Mouse (Mus musculus): ENCODE measurements at regions not wholly inside any gene's neighbourhood (a gene's known extent, or its start where the extent isn't known, plus 50 kb on each side); places are given as distances from the start of the nearest gene placed in this dataset.

DNA sequence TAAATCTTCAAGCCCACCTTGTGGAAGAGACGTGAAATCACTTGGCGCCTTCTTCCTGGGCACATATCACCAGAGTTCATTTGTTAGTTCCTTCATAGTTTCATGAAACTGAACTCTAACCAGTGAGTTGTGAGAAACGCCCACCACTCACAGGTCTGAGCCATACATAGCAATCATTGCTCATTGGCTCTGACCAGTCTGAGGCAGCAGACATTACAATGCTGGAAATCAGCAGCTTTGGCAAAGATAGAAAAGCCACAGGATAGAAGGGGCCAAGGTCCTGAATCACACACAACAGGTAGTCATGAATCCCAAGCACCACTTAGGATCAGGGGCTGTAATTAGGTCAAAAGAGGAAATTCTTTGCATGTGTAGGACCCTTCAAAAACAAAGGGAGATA lies 85.9 kb downstream of the Kctd12 start:
- 90% methylated on average over 3 of the region's 3 CpGs for WGBS
- TF ChIP-seq POLR2A (IDR thresholded peaks at IDR 0.05; ENCODE audit: borderline replicate concordance, insufficient read depth, low read length), result no peak
- TF ChIP-seq CTCF (IDR thresholded peaks at IDR 0.05; ENCODE audit: borderline replicate concordance, insufficient read depth, low read depth, low read length), result no peak
- no peak for DNase-seq
- no peaks in the 10 kb centered on the region; the same call in 1 of the 2 replicates for H3K4me1 ChIP-seq (ENCODE audit: control insufficient read depth, insufficient read depth, low read length)
- H3K27ac ChIP-seq (ENCODE audit: insufficient read depth, low read length), result no peak overlapping the region
- H3K4me3 ChIP-seq (replicated peaks; ENCODE audit: insufficient read depth, low read depth, low read length), result no peak overlapping the region
- H3K27me3 ChIP-seq (ENCODE audit: control insufficient read depth, insufficient read depth, low read length), result no peaks in the 10 kb centered on the region

DNA sequence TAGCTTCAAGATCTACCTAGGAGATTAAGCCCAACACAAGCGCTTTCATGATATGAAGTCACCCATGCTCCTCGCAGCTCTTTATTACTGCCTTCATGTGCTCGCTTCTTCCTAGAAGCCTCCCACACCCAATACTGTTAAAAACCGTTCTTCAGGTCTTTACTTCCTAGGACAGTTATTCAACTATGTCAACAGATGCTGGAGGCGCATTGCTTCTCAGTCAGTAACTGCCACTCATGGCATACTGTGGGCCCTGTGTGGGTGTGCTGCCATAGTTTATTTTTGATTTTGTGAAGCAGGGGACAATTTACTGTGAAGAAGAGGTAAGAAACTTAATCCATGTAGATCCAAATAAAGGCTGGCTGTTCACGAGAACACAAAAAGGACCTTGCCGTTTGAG lies 89.2 kb downstream of the Kctd12 start:
- TF ChIP-seq CTCF (IDR thresholded peaks at IDR 0.05; ENCODE audit: borderline replicate concordance, insufficient read depth, low read depth, low read length) (no peak), POLR2A (IDR thresholded peaks at IDR 0.05; ENCODE audit: borderline replicate concordance, insufficient read depth, low read length) (no peak)
- 67% methylated on average over 7 of the region's 7 CpGs for WGBS

DNA sequence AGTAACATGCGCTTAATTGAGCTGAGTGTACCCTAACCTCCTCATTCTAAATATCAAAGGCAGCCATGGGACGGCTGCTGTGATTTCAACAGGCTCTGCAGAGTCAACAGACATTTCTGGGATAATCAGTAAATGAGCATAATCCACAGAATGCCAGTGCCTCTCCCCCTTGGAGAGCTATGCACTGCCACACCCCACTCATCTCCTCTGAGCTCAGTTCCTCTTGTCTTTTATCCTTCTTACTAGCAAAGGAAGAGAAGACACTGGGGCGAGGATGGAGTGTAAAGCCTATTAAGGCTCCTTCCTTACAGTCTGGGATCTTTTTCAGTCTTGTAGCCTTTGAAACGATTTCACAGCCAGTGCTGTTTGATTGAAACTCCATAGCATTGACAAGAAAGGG lies 90.9 kb downstream of the Kctd12 start:
- 72% methylated on average over 4 of the region's 4 CpGs for WGBS
- TF ChIP-seq POLR2A (IDR thresholded peaks at IDR 0.05; ENCODE audit: borderline replicate concordance, insufficient read depth, low read length), result no peak
- no peak for TF ChIP-seq CTCF (IDR thresholded peaks at IDR 0.05; ENCODE audit: borderline replicate concordance, insufficient read depth, low read depth, low read length)
- no peak for DNase-seq
- H3K4me1 ChIP-seq (ENCODE audit: control insufficient read depth, insufficient read depth, low read length), result no peaks in the 10 kb centered on the region
- H3K27ac ChIP-seq (ENCODE audit: insufficient read depth, low read length), result no peak overlapping the region
- H3K27me3 ChIP-seq (ENCODE audit: control insufficient read depth, insufficient read depth, low read length), result no peaks in the 10 kb centered on the region
- no peak overlapping the region for H3K4me3 ChIP-seq (replicated peaks; ENCODE audit: insufficient read depth, low read depth, low read length)

More for the DNA sequence above, 89.2 kb downstream of the Kctd12 start:
- Histone ChIP-seq H3K4me3 (replicated peaks; ENCODE audit: insufficient read depth, low read depth, low read length) (no peak overlapping the region), H3K27ac (ENCODE audit: insufficient read depth, low read length) (no peak overlapping the region), H3K4me1 (ENCODE audit: control insufficient read depth, insufficient read depth, low read length) (no peaks in the 10 kb centered on the region), H3K27me3 (ENCODE audit: control insufficient read depth, insufficient read depth, low read length) (no peaks in the 10 kb centered on the region)
- no peak for DNase-seq

DNA sequence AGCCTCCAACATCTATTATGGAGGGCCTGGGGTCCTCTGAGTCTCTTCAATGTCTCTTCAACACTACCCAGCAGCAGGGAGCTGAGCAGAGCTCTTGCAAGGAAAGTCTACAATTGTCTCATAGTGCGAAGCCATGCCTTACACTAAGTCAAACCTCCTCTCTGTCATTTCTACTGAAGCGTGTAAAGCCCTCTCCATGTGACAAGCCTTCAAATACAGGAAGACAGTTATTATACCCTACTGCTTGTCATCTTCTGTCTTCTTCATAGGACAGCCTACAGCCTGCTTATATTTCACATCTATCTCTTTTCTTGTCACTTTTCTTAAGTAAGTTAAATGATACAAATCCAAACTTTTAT lies 97.2 kb downstream of the Kctd12 start:
- 75% methylated on average over 2 of the region's 2 CpGs for WGBS
- Histone ChIP-seq H3K4me1 (ENCODE audit: control insufficient read depth, insufficient read depth, low read length) (no peaks in the 10 kb centered on the region), H3K4me3 (replicated peaks; ENCODE audit: insufficient read depth, low read depth, low read length) (no peak overlapping the region), H3K27ac (ENCODE audit: insufficient read depth, low read length) (no peak overlapping the region), H3K27me3 (ENCODE audit: control insufficient read depth, insufficient read depth, low read length) (no peaks in the 10 kb centered on the region)
- DNase-seq, result no peak
- TF ChIP-seq CTCF (IDR thresholded peaks at IDR 0.05; ENCODE audit: borderline replicate concordance, insufficient read depth, low read depth, low read length) (no peak), POLR2A (IDR thresholded peaks at IDR 0.05; ENCODE audit: borderline replicate concordance, insufficient read depth, low read length) (no peak)

DNA sequence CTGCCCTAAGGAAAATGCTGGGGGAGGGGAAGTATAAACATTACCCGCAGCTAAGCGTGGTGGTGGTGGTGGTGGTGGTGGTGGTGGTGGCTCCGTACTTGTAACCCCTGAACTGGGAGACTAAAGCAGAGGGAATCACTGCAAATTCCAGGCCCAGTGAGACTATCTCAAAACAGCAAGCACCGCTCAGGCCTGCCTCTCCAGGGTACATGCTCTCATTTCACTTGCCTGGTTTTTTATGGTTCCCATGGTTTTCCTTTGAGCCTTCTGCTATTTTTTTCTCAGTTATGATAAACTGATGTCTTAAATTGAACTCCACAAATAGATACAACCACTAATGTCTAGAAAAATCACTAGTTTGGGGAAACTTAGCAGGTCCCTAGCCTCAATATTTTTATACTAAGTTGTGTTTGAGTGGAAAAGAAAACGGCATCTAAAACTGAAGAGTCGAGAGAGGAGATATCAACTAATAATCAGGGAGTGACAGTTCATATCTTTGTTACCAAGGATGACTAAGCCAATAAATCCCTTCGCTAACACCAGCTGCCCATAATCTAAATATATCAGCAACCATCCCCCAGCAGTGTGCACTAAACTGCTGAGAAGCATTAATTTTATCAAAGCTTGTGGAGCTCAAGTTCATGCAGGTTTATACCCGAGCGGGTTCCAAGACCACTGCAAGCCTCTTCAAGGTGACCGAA lies 97.7 kb downstream of the Kctd12 start:
- 82% methylated on average over 10 of the region's 10 CpGs for WGBS

DNA sequence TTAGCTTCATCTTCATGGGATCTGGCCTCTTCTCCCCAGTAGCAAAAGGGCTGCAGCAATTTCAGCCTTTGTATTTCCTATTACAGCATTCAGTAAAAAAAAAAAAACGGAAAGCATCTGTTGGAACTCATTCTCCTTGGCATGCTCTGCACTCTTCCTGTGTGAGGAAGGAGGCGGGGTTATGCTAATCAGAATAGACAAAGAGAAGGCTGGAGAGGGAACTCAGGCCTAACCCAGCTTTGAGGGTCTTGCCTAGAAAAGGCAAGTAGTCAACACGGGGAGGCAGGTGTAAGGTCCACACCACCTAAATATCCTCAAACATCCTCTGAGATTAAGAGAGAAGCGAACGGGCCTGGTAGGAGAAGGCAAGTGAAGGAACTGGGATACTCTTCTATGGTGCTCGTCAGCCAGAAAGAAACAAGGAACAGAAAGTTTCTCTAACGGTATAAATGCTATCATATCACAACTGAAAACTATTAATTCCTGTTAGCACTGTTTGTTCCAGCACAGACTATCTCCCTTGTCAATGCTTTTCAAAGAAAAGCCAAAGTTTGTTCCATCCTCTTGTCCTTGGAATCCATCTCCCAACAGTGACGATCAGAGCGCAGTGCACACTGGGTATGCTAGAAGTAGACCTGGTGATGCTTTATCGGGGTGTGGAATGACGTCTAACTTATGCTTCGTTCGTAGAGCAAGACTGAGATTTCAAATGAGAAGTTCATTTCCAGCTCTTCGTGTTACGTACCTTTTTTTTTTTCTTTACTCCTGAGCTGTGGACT lies 98.9 kb downstream of the Kctd12 start:
- no peak for DNase-seq
- Histone ChIP-seq H3K4me1 (ENCODE audit: control insufficient read depth, insufficient read depth, low read length) (no peaks in the 10 kb centered on the region), H3K4me3 (replicated peaks; ENCODE audit: insufficient read depth, low read depth, low read length) (no peak overlapping the region), H3K27ac (ENCODE audit: insufficient read depth, low read length) (no peak overlapping the region), H3K27me3 (ENCODE audit: control insufficient read depth, insufficient read depth, low read length) (no peaks in the 10 kb centered on the region)
- WGBS, result 83% methylated on average over 15 of the region's 15 CpGs
- TF ChIP-seq POLR2A (IDR thresholded peaks at IDR 0.05; ENCODE audit: borderline replicate concordance, insufficient read depth, low read length) (no peak), CTCF (IDR thresholded peaks at IDR 0.05; ENCODE audit: borderline replicate concordance, insufficient read depth, low read depth, low read length) (no peak)

More for the DNA sequence above, 97.7 kb downstream of the Kctd12 start:
- no peak for DNase-seq
- no peak overlapping the region for H3K4me3 ChIP-seq (replicated peaks; ENCODE audit: insufficient read depth, low read depth, low read length)
- TF ChIP-seq CTCF (IDR thresholded peaks at IDR 0.05; ENCODE audit: borderline replicate concordance, insufficient read depth, low read depth, low read length), result no peak
- no peak for TF ChIP-seq POLR2A (IDR thresholded peaks at IDR 0.05; ENCODE audit: borderline replicate concordance, insufficient read depth, low read length)
- H3K27me3 ChIP-seq (ENCODE audit: control insufficient read depth, insufficient read depth, low read length), result no peaks in the 10 kb centered on the region
- H3K27ac ChIP-seq (ENCODE audit: insufficient read depth, low read length), result no peak overlapping the region
- H3K4me1 ChIP-seq (ENCODE audit: control insufficient read depth, insufficient read depth, low read length), result no peaks in the 10 kb centered on the region

DNA sequence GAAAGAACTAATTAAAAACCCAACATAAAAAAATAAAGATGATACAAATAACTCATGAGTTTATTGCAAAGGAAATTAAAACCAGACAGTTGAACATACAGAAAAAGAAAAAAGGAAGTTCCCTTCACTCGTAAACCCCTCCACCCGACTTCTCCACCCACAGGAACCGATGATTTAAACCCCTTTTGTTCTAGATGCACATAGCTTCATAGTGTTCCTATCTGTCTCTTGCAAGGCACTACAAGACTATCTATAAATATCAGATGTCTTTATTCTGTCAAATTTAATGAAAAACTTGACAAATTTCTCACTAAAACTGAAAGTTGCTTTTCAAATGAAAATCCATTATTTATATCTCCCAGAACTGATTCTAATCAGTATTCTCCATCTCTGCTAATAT lies 100.2 kb downstream of the Kctd12 start:
- DNase-seq, result no peak
- Histone ChIP-seq H3K27me3 (ENCODE audit: control insufficient read depth, insufficient read depth, low read length) (no peaks in the 10 kb centered on the region), H3K27ac (ENCODE audit: insufficient read depth, low read length) (no peak overlapping the region), H3K4me3 (replicated peaks; ENCODE audit: insufficient read depth, low read depth, low read length) (no peak overlapping the region), H3K4me1 (ENCODE audit: control insufficient read depth, insufficient read depth, low read length) (no peaks in the 10 kb centered on the region)
- 96% methylated on average over 3 of the region's 3 CpGs for WGBS
- TF ChIP-seq CTCF (IDR thresholded peaks at IDR 0.05; ENCODE audit: borderline replicate concordance, insufficient read depth, low read depth, low read length), result no peak

DNA sequence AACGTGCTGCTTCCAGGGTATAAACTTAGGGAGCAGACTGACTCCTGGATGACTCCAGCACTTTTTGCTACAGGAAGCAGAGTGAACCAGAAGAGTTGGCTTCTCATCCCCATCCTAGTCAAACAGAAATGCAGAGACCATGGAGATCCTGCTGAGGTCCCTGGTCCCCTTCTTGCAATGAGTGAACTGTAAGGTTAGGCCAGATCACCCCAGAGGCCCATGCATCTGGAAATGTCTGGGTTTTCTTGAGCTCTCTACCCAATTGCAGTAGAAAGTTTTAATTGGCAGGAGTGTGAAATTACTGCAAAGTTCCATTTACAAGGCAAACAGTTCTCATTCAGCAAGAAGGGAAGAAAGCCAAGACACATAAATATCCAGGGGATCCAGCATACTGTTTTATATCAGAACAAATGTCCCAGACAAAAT lies 101.8 kb downstream of the Kctd12 start:
- 87% methylated on average over 1 of the region's 1 CpGs for WGBS
- Histone ChIP-seq H3K27me3 (ENCODE audit: control insufficient read depth, insufficient read depth, low read length) (no peaks in the 10 kb centered on the region), H3K4me1 (ENCODE audit: control insufficient read depth, insufficient read depth, low read length) (no peaks in the 10 kb centered on the region), H3K27ac (ENCODE audit: insufficient read depth, low read length) (no peak overlapping the region), H3K4me3 (replicated peaks; ENCODE audit: insufficient read depth, low read depth, low read length) (no peak overlapping the region)
- no peak for TF ChIP-seq POLR2A (IDR thresholded peaks at IDR 0.05; ENCODE audit: borderline replicate concordance, insufficient read depth, low read length)
- no peak for TF ChIP-seq CTCF (IDR thresholded peaks at IDR 0.05; ENCODE audit: borderline replicate concordance, insufficient read depth, low read depth, low read length)
- no peak for DNase-seq

All from cerebellum, adult 2 months (tissue).